Mouse (Mus musculus) neural tube, embryonic 12.5 days (tissue): ENCODE measurements around the gene Snx29. TPM values are rescaled to one million over a fixed set of nuclear protein-coding genes. Genes with fewer than 3 reads are reported as not detected.
"Not testable (repeated sequence)": the region's sequence is repeated elsewhere in the genome, so short reads cannot be mapped to it uniquely, and the experiment has no call there.

Source experiments
- ATAC-seq: fragments of 200-750 bp; cut with Nextera tagmentation; 2 replicates; pipeline ENCODE4 v1.8.0; 2017; ENCODE audit warnings: low read depth, mild to moderate bottlenecking, moderate TSS enrichment, moderate library complexity; ENCODE audit not compliant: low FRiP score
- H3K27ac ChIP-seq: fragments of 300-500 bp; sonication (generic); 2 replicates; pipeline ENCODE4 v1.5.1; 2016
- H3K27me3 ChIP-seq: fragments of 300-500 bp; sonication (generic); replicated peaks from 2 replicates; pipeline ENCODE4 v1.6.1; 2016; ENCODE audit warnings: mild to moderate bottlenecking
- H3K36me3 ChIP-seq: fragments of 300-500 bp; sonication (generic); 2 replicates; pipeline ENCODE4 v1.6.1; 2016; ENCODE audit warnings: mild to moderate bottlenecking
- H3K4me1 ChIP-seq: fragments of 300-500 bp; sonication (generic); 2 replicates; pipeline ENCODE4 v1.6.1; 2016
- H3K4me2 ChIP-seq: fragments of 300-500 bp; sonication (generic); replicated peaks from 2 replicates; pipeline ENCODE4 v1.6.1; 2016; ENCODE audit warnings: mild to moderate bottlenecking
- H3K4me3 ChIP-seq: fragments of 300-500 bp; sonication (generic); 2 replicates; pipeline ENCODE4 v1.5.1; 2016
- H3K9ac ChIP-seq: fragments of 300-500 bp; sonication (generic); 2 replicates; pipeline ENCODE4 v1.6.1; 2016; ENCODE audit warnings: mild to moderate bottlenecking
- H3K9me3 ChIP-seq: fragments of 300-500 bp; sonication (generic); 2 replicates; pipeline ENCODE4 v1.6.1; 2016; ENCODE audit warnings: mild to moderate bottlenecking
- WGBS: fragments of 180-500 bp; shearing (Covaris S2); methylation state at CpG from one replicate; pipeline ENCODE4 v1.1.7; 2016; 5-methylcytosine and 5-hydroxymethylcytosine counted together
- polyA plus RNA-seq: library from polyadenylated mRNA; unstranded; fragments of >200 nt; fragmentation: Nextera tagmentation; extraction: Ambion mirVana; gene quantifications from 2 replicates; pipeline ENCODE4 v1.2.1, GENCODE M21; 2016

Gene Snx29
- polyA plus RNA-seq, 1 experiment from 2014 or later, result 18.1 TPM

GRCm38 (mm10) chr16:11315786-11316320 lies 6.9 kb upstream of the Snx29 start:
- ATAC-seq, result no peak
- Histone ChIP-seq H3K4me1 (no peaks in the 10 kb centered on the region), H3K36me3 (no peaks in the 10 kb centered on the region), H3K27ac (no peak overlapping the region), H3K9me3 (no peaks in the 10 kb centered on the region), H3K27me3 (no peaks in the 10 kb centered on the region), H3K4me2 (no peak overlapping the region), H3K9ac (no peak overlapping the region), H3K4me3 (no peak overlapping the region)
- 91% methylated on average over 5 of the region's 5 CpGs for WGBS

GRCm38 (mm10) chr16:11316748-11317147 lies 6.0 kb upstream of the Snx29 start:
- 74% methylated on average over 5 of the region's 5 CpGs for WGBS
- Histone ChIP-seq H3K27me3 (no peaks in the 10 kb centered on the region), H3K9me3 (no peaks in the 10 kb centered on the region), H3K4me2 (no peak overlapping the region), H3K4me1 (no peaks in the 10 kb centered on the region), H3K36me3 (no peaks in the 10 kb centered on the region), H3K4me3 (no peak overlapping the region), H3K27ac (no peak overlapping the region), H3K9ac (no peak overlapping the region)
- no peak for ATAC-seq

- no peak overlapping the region for H3K9ac ChIP-seq
- H3K36me3 ChIP-seq, result no peaks in the 10 kb centered on the region
- no peak for ATAC-seq
- WGBS, result 72% methylated on average over 6 of the region's 6 CpGs
- no peaks in the 10 kb centered on the region for H3K4me1 ChIP-seq
- no peak overlapping the region for H3K27ac ChIP-seq
- no peak overlapping the region for H3K4me3 ChIP-seq
- H3K9me3 ChIP-seq, result no peaks in the 10 kb centered on the region
- no peaks in the 10 kb centered on the region for H3K27me3 ChIP-seq
- H3K4me2 ChIP-seq, result no peak overlapping the region
Observed at GRCm38 (mm10) chr16:11317324-11317723, 5.4 kb upstream of the Snx29 start.

- 8% methylated on average over 17 of the region's 17 CpGs for WGBS
- no peaks in the 10 kb centered on the region for H3K36me3 ChIP-seq
- H3K9ac ChIP-seq, result peak overlapping the region; percentile 79
- H3K27me3 ChIP-seq, result no peaks in the 10 kb centered on the region
- H3K4me2 ChIP-seq, result peak overlapping the region; percentile 77
- H3K9me3 ChIP-seq, result no peaks in the 10 kb centered on the region
- peak overlapping the region; percentile 86 for H3K4me3 ChIP-seq
- peak; percentile 67 for ATAC-seq
- H3K27ac ChIP-seq, result peak overlapping the region; percentile 76
- peaks cover 9% of the 10 kb centered on the region; the same call in 1 of the 2 replicates for H3K4me1 ChIP-seq
Observed at GRCm38 (mm10) chr16:11323324-11324051, 780 bp downstream of the Snx29 start.

GRCm38 (mm10) chr16:11330081-11330800 lies 7.5 kb downstream of the Snx29 start:
- H3K4me3 ChIP-seq, result no peak overlapping the region
- no peak overlapping the region for H3K27ac ChIP-seq
- H3K9ac ChIP-seq, result no peak overlapping the region
- 84% methylated on average over 3 of the region's 3 CpGs for WGBS
- no peak overlapping the region for H3K4me2 ChIP-seq
- H3K4me1 ChIP-seq, result no peaks in the 10 kb centered on the region
- H3K27me3 ChIP-seq, result no peaks in the 10 kb centered on the region
- H3K36me3 ChIP-seq, result no peaks in the 10 kb centered on the region
- no peaks in the 10 kb centered on the region for H3K9me3 ChIP-seq
- ATAC-seq, result no peak

GRCm38 (mm10) chr16:11331030-11331429 lies 8.3 kb downstream of the Snx29 start:
- no peaks in the 10 kb centered on the region for H3K9me3 ChIP-seq
- H3K4me3 ChIP-seq, result no peak overlapping the region
- WGBS, result 92% methylated on average over 1 of the region's 1 CpGs
- H3K4me1 ChIP-seq, result no peaks in the 10 kb centered on the region
- ATAC-seq, result no peak
- no peak overlapping the region for H3K4me2 ChIP-seq
- H3K9ac ChIP-seq, result no peak overlapping the region
- no peak overlapping the region for H3K27ac ChIP-seq
- no peaks in the 10 kb centered on the region for H3K27me3 ChIP-seq
- H3K36me3 ChIP-seq, result no peaks in the 10 kb centered on the region

GRCm38 (mm10) chr16:11343292-11343815 lies 20.6 kb downstream of the Snx29 start:
- Histone ChIP-seq H3K36me3 (no peaks in the 10 kb centered on the region), H3K9ac (no peak overlapping the region), H3K4me2 (no peak overlapping the region), H3K4me1 (no peaks in the 10 kb centered on the region), H3K9me3 (no peaks in the 10 kb centered on the region), H3K27ac (no peak overlapping the region), H3K4me3 (no peak overlapping the region), H3K27me3 (no peaks in the 10 kb centered on the region)
- no peak for ATAC-seq
- WGBS, result 85% methylated on average over 4 of the region's 4 CpGs

GRCm38 (mm10) chr16:11351903-11352302 lies 29.2 kb downstream of the Snx29 start:
- WGBS, result 87% methylated on average over 7 of the region's 7 CpGs
- Histone ChIP-seq H3K27ac (no peak overlapping the region), H3K4me1 (no peaks in the 10 kb centered on the region), H3K27me3 (no peaks in the 10 kb centered on the region), H3K4me2 (no peak overlapping the region), H3K4me3 (no peak overlapping the region), H3K9ac (no peak overlapping the region), H3K36me3 (peaks cover 8% of the 10 kb centered on the region; the same call in 1 of the 2 replicates), H3K9me3 (no peaks in the 10 kb centered on the region)
- ATAC-seq, result no peak

GRCm38 (mm10) chr16:11359173-11359572 lies 36.5 kb downstream of the Snx29 start:
- no peak overlapping the region for H3K4me3 ChIP-seq
- no peak overlapping the region for H3K4me2 ChIP-seq
- no peak for ATAC-seq
- WGBS, result 83% methylated on average over 5 of the region's 5 CpGs
- H3K27ac ChIP-seq, result no peak overlapping the region
- no peaks in the 10 kb centered on the region for H3K4me1 ChIP-seq
- no peaks in the 10 kb centered on the region for H3K9me3 ChIP-seq
- H3K27me3 ChIP-seq, result no peaks in the 10 kb centered on the region
- no peaks in the 10 kb centered on the region for H3K36me3 ChIP-seq
- H3K9ac ChIP-seq, result no peak overlapping the region

GRCm38 (mm10) chr16:11359919-11360318 lies 37.2 kb downstream of the Snx29 start:
- no peak overlapping the region for H3K27ac ChIP-seq
- ATAC-seq, result no peak
- no peaks in the 10 kb centered on the region for H3K9me3 ChIP-seq
- no peaks in the 10 kb centered on the region for H3K27me3 ChIP-seq
- no peak overlapping the region for H3K4me3 ChIP-seq
- H3K4me2 ChIP-seq, result no peak overlapping the region
- H3K36me3 ChIP-seq, result no peaks in the 10 kb centered on the region
- H3K9ac ChIP-seq, result no peak overlapping the region
- no peaks in the 10 kb centered on the region for H3K4me1 ChIP-seq
- WGBS, result 32% methylated on average over 10 of the region's 10 CpGs

GRCm38 (mm10) chr16:11360576-11360975 lies 37.9 kb downstream of the Snx29 start:
- not testable (repeated sequence) for H3K4me3 ChIP-seq, H3K9ac ChIP-seq, H3K4me1 ChIP-seq, H3K4me2 ChIP-seq, H3K36me3 ChIP-seq, H3K9me3 ChIP-seq, ATAC-seq, H3K27ac ChIP-seq, H3K27me3 ChIP-seq
- 79% methylated on average over 2 of the region's 2 CpGs for WGBS

- peaks cover 14% of the 10 kb centered on the region for H3K4me1 ChIP-seq
- WGBS, result 78% methylated on average over 5 of the region's 5 CpGs
- no peak overlapping the region for H3K9ac ChIP-seq
- H3K4me2 ChIP-seq, result no peak overlapping the region
- no peaks in the 10 kb centered on the region for H3K36me3 ChIP-seq
- no peak overlapping the region for H3K4me3 ChIP-seq
- H3K9me3 ChIP-seq, result no peaks in the 10 kb centered on the region
- no peak overlapping the region for H3K27ac ChIP-seq
- ATAC-seq, result no peak
- no peaks in the 10 kb centered on the region for H3K27me3 ChIP-seq
Observed at GRCm38 (mm10) chr16:11365626-11366025, 42.9 kb downstream of the Snx29 start.
